Mouse (Mus musculus): ENCODE measurements around the gene Dnm1l.

DNA sequence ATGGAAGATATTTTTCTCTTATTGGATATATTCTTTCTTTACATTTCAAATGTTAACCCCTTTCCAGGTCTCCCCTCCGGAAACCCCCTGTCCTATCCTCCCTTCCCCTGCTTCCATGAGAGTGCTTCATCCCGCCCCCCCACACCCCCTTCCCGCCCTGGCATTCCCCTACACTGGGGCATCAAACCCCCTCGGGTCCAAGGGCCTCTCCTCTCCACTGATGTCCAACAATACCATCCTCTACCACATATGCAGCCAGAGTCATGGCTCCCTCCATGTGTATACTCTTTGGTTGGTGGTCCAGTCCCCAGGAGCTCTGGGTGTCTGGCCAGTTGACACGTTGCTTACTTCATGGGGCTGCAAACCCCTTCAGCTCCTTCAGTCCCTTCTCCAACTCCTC lies 47.4 kb downstream of the Dnm1l start:
- no peak for TF ChIP-seq CTCF (conservative IDR thresholded peaks at IDR 0.05; ENCODE audit: insufficient read depth, insufficient read length, low read depth, low read length)
- no peak for TF ChIP-seq POLR2A (IDR thresholded peaks at IDR 0.05; ENCODE audit: low read depth, low read length)
